Mouse (Mus musculus) monocyte, adult 5-6 weeks (primary cell): ENCODE measurements around the gene Lrrc55. TPM values are rescaled to one million over a fixed set of nuclear protein-coding genes. Genes with fewer than 3 reads are reported as not detected.

Source experiments
- ATAC-seq: fragments of 153-309, 156-312 bp; replicated peaks from 2 replicates; pipeline ENCODE4 v1.8.0; 2017; ENCODE audit warnings: mild to moderate bottlenecking; ENCODE audit not compliant: low TSS enrichment, insufficient number of reproducible peaks, severe bottlenecking, poor library complexity, low FRiP score
- total RNA-seq: library from RNA; stranded (forward); fragments of 200-1000, 200-491, 200-594 nt; gene quantifications from 3 replicates; pipeline ENCODE4 v1.2.3, GENCODE M21; 2017

Lrrc55 gene
- total RNA-seq, 1 experiment from 2014 or later: not detected

DNA sequence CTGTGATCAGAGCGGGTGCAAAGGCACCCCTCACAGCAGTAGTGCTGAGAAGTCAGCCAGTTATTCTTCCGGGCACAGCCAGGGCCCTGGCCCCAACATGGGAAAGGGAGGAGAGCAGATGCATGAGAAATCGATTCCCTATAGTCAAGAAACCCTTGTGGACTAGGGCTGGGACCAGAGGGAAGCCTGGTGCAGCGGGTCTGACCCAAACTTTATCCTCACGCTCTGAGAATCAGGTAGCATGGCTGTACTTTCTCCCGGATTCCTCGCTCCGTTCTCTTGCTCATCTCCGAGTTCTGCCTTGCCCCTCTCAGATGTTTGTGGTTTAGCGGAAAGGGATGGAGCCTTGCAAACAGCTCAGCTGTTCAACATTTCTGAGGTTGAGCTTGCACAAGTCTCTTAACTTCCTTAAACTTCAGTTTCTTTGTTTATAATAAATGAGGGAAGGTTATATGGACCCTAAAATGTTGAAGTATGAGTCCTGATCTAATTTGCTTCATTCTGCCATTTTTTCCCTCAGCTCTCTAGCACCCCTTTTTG, 59.3 kb downstream of the Lrrc55 start:
- ATAC-seq: peak; percentile 38; the same call in 1 of the 2 replicates

DNA sequence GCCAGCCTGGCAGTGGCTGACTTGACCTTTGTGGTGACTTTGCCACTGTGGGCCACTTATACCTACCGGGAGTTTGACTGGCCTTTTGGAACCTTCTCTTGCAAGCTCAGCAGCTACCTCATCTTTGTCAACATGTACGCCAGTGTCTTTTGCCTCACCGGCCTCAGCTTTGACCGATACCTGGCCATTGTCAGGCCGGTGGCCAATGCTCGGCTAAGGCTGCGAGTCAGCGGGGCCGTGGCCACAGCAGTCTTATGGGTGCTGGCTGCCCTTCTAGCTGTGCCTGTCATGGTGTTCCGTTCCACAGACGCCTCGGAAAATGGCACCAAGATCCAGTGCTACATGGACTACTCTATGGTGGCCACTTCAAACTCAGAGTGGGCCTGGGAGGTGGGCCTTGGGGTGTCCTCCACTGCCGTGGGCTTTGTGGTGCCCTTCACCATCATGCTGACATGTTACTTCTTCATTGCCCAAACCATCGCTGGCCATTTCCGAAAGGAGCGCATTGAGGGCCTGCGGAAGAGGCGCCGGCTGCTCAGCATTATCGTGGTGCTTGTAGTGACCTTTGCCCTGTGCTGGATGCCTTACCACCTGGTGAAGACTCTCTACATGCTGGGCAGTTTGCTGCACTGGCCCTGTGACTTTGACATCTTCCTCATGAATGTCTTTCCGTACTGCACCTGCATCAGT, 60.0 kb downstream of the Lrrc55 start:
- ATAC-seq: no peak

DNA sequence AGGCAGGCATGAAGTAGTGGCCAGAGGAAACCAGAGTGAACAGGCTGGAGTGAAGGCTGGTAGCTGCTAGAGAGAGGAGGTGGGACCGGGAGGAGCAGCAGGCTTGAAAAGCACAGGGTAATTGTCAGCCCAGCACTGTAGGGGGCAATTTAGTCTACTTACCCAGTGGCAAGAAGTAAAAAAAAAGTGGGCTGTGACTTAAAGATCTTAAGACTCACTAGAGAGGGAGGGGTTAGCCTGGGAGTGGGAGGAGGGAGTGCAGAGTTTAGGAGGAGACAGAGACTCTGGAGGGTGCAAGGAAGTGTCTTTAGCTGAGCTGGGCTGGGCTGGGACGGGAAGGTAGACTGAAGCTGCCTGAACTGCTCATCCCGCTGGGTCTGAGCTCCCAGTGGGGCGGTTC, 60.9 kb downstream of the Lrrc55 start, which contains the start of gene Aplnr:
TSS of gene Aplnr (plus strand) at position 137 of the 400 bp plus-strand sequence.
- no peak for ATAC-seq

DNA sequence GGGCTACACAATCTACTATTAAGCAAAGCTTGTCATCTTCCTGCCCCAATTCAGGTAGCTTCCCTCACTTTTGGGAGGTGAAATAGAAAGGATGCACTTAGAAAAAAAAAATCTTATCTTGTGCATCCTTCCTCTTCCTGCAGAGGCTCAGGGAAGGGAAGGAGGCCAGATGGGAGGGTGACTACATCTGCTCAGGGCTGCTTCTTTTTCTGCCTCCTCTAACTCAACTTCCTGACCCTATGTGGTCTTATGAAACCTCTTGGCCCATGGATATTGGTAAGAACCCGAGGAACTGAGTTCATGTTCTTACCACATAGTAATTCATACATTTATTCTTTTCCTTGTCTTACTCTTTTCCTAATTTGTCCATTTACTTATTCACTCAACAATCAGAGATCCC, 61.9 kb downstream of the Lrrc55 start:
- ATAC-seq: no peak

DNA sequence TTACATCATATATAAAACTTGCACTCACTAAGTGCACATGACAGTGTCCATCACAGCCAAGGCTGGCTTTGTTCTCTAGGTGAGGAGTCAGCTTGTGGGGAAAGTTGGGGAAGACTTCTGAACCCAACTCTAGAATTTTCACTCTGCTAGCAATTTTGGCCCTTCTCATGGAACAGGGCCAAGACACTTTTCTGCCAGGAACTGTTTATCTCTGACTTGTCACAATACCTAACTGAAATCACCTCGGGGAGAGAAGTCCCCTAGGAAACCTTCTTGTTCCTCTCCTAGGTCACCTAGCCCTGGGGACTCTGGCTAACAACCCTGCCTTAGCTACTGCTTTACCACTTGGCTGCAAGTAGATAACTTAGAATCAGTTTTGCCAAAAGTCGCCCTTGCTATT, 64.8 kb downstream of the Lrrc55 start:
- ATAC-seq: no peak

DNA sequence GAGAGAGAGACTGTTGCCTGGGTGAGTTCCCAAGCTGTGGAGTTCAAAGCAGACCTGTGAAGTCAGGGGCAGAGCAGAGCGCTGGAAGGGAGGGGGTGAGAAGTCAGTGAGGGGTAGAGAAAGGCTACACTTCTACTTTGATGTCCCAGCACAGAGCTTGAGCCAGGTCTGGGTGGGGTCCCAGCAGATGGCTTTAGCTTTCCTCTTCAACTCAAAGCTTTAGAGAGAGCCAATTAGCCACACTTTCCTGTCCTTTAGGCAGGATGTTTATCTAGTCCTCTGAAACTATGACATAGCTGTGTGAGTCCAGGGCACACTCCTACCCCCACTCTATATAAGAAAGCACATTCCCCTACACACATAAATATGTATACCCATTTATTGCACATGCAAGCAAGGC, 65.3 kb downstream of the Lrrc55 start:
- ATAC-seq: no peak

GRCm38 (mm10) chr2:85131226-85131625, 65.8 kb downstream of the Lrrc55 start:
- no peak for ATAC-seq

DNA sequence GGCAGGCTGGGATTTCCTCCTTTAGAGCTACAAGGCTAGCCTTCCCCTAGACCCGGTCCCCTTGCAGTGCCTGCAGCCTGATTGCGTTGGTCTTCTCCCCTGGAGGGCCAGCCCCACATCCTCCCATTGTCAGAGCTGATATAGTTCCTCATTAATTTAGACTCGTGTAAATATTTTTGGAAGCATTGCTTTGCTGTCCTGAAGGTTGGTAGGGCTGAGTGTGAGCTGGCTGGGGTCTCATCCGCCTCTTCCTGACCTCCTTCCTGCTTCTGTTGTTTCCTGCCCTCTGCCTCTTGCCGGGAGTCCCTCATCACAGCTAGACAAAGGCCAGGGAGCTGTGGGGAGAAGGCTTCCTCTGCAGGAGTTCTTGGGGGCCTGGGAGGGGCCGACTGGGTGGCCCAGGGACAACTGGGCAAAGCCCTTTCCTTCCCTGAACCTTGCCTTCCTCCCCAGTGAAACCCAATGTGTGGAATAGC, 67.5 kb downstream of the Lrrc55 start:
- ATAC-seq: no peak

GRCm38 (mm10) chr2:85123869-85124535, 73.0 kb downstream of the Lrrc55 start:
- peak; percentile 47 for ATAC-seq

DNA sequence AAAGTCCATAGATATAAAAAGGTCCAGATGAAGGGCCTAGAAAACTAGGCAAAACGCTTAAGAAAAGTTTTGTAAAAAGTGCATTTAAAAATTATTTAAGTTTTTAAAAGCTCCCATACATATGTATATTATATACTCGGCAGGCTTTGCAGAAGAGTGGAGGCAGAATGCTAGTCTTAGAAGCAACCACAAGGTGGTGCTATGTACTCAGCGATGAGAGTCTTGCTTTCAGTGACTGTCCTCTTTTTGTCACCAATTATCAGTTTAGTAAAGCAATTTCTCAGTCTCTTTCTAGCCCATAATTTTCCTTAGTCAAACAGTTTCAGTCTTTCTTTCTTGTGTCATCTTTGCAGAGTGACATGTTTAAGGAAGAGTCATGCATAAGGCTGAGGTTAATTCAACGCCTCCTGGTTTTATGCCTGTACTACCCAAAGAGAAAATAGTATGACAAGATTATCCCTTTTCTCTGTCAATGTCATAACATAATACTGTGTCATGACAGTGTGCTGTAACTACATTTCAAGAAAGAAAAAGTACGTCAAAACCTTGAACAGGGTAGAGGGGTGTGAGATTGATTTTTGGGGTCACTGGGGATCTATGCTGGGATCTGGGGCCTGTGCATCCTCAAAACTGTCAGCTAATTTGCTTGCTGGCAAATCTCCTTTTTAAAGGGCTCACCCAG, 73.7 kb downstream of the Lrrc55 start:
- 0 out of 2 replicates have a peak, but pooled peaks have one; percentile 66 for ATAC-seq

Other genes starting within 250 kb of the Lrrc55 start
- gene Prg2, start 216.7 kb downstream of the Lrrc55 start, total RNA-seq: 1.2 to 3.6 TPM in 2 of 3 replicates, not detected in the other
- not detected in 3 replicates for gene Prg3, start 209.0 kb downstream of the Lrrc55 start, total RNA-seq
- gene Ssrp1, start 160.0 kb downstream of the Lrrc55 start, total RNA-seq: 113 to 215 TPM (median 119 TPM) in 3 replicates
- gene P2rx3, start 159.7 kb downstream of the Lrrc55 start, total RNA-seq: 0.29 TPM in 1 of 3 replicates, not detected in the others
- gene Tnks1bp1, start 149.2 kb downstream of the Lrrc55 start, total RNA-seq: 7.1 to 18.7 TPM (median 10.0 TPM) in 3 replicates
- not detected in 3 replicates for gene Aplnr, start 61.0 kb downstream of the Lrrc55 start, total RNA-seq
- not detected in 3 replicates for gene Olfr987, start 142.1 kb upstream of the Lrrc55 start, total RNA-seq
- not detected in 3 replicates for gene Olfr988, start 166.0 kb upstream of the Lrrc55 start, total RNA-seq
- not detected in 3 replicates for gene Olfr992, start 212.3 kb upstream of the Lrrc55 start, total RNA-seq
- gene Olfr993, start 217.7 kb upstream of the Lrrc55 start, total RNA-seq: not detected in 3 replicates
- gene Olfr994, start 239.3 kb upstream of the Lrrc55 start, total RNA-seq: not detected in 3 replicates
- gene Olfr995, start 246.4 kb upstream of the Lrrc55 start, total RNA-seq: not detected in 3 replicates